Mouse (Mus musculus): Measurements from ENCODE around the gene Doc2g. TPM values are rescaled to one million over a fixed set of nuclear protein-coding genes. Genes with fewer than 3 reads are reported as not detected.

The Doc2g gene
- polyA plus RNA-seq, 1 experiment from 2014 or later, result 5.4 TPM

GRCm38 (mm10) chr19:4000949-4001525, 2.1 kb upstream of the Doc2g start:
- Histone ChIP-seq H3K27ac (replicated peaks) (peak overlapping the region; percentile 96), H3K4me2 (replicated peaks) (peak overlapping the region; percentile 81), H3K9ac (peak overlapping the region; percentile 74), H3K27me3 (no peaks in the 10 kb centered on the region), H3K36me3 (peaks cover 11% of the 10 kb centered on the region), H3K4me3 (replicated peaks) (peak overlapping the region; percentile 66), H3K9me3 (replicated peaks) (no peaks in the 10 kb centered on the region), H3K4me1 (peaks cover 23% of the 10 kb centered on the region)
- ATAC-seq (ENCODE audit: insufficient number of reproducible peaks, low FRiP score, low TSS enrichment, low read depth), result no peak
- WGBS, result 14% methylated on average over 17 of the region's 17 CpGs

DNA sequence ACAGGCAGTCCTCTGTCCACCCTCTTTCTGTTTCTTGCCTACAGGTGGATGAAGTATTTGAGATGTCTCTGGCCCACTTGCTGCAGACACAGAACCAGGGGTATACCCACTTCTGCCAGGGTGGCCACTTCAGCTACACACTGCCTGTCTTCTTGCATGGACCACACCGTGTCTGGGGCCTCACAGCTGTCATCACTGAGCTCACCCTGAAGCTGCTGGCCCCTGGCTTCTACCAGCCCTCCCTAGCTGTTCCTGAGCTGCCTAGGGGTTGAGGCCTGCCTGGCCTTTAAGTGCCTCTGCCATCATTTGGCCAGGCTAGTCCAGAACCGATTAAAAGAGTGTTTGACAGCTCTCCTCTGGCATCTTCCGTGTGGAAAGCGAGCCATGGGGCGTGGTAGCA, 1.4 kb upstream of the Doc2g start:
- H3K4me1 ChIP-seq, result peaks cover 23% of the 10 kb centered on the region
- H3K4me3 ChIP-seq (replicated peaks), result no peak overlapping the region
- no peak overlapping the region for H3K27ac ChIP-seq (replicated peaks)
- H3K9ac ChIP-seq, result no peak overlapping the region
- no peaks in the 10 kb centered on the region for H3K9me3 ChIP-seq (replicated peaks)
- H3K36me3 ChIP-seq, result peaks cover 18% of the 10 kb centered on the region
- H3K4me2 ChIP-seq (replicated peaks), result no peak overlapping the region
- ATAC-seq (ENCODE audit: insufficient number of reproducible peaks, low FRiP score, low TSS enrichment, low read depth), result no peak
- H3K27me3 ChIP-seq, result no peaks in the 10 kb centered on the region
- WGBS, result 82% methylated on average over 5 of the region's 5 CpGs

GRCm38 (mm10) chr19:4003641-4004040, 528 bp downstream of the Doc2g start:
- H3K9ac ChIP-seq, result no peak overlapping the region
- H3K27me3 ChIP-seq, result no peaks in the 10 kb centered on the region
- H3K4me2 ChIP-seq (replicated peaks), result no peak overlapping the region
- WGBS, result 79% methylated on average over 12 of the region's 12 CpGs
- H3K36me3 ChIP-seq, result peaks cover 37% of the 10 kb centered on the region
- H3K9me3 ChIP-seq (replicated peaks), result no peaks in the 10 kb centered on the region
- ATAC-seq (ENCODE audit: insufficient number of reproducible peaks, low FRiP score, low TSS enrichment, low read depth), result no peak
- no peak overlapping the region for H3K27ac ChIP-seq (replicated peaks)
- no peak overlapping the region for H3K4me3 ChIP-seq (replicated peaks)
- H3K4me1 ChIP-seq, result peaks cover 23% of the 10 kb centered on the region

DNA sequence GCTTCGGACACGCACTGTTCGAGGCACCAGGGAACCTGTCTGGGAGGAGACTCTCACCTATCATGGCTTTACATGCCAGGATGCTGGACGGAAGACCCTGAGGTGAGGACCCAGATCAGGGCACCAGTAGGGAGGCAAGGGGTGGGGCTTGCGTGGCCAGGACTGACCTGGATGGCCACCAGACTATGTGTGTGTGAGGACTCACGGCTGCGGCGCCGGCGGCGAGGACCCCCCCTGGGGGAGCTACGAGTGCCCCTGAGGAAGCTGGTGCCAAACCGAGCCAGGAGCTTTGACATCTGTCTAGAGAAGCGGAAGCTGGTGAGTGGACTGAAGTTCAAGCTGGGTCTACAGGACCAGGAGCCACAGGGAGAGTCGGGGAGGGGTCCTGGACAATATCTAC, 1.2 kb downstream of the Doc2g start:
- no peak overlapping the region for H3K9ac ChIP-seq
- H3K27ac ChIP-seq (replicated peaks), result no peak overlapping the region
- H3K27me3 ChIP-seq, result no peaks in the 10 kb centered on the region
- peaks cover 44% of the 10 kb centered on the region for H3K36me3 ChIP-seq
- no peaks in the 10 kb centered on the region for H3K9me3 ChIP-seq (replicated peaks)
- no peak overlapping the region for H3K4me2 ChIP-seq (replicated peaks)
- no peak overlapping the region for H3K4me3 ChIP-seq (replicated peaks)
- WGBS, result 84% methylated on average over 15 of the region's 15 CpGs
- peaks cover 18% of the 10 kb centered on the region for H3K4me1 ChIP-seq
- no peak for ATAC-seq (ENCODE audit: insufficient number of reproducible peaks, low FRiP score, low TSS enrichment, low read depth)

GRCm38 (mm10) chr19:4005091-4005490, 2.0 kb downstream of the Doc2g start:
- Histone ChIP-seq H3K36me3 (peaks cover 51% of the 10 kb centered on the region), H3K4me2 (replicated peaks) (no peak overlapping the region), H3K9ac (no peak overlapping the region), H3K27me3 (no peaks in the 10 kb centered on the region), H3K4me1 (peaks cover 11% of the 10 kb centered on the region), H3K9me3 (replicated peaks) (no peaks in the 10 kb centered on the region), H3K4me3 (replicated peaks) (no peak overlapping the region), H3K27ac (replicated peaks) (no peak overlapping the region)
- 87% methylated on average over 9 of the region's 9 CpGs for WGBS
- ATAC-seq (ENCODE audit: insufficient number of reproducible peaks, low FRiP score, low TSS enrichment, low read depth), result no peak

DNA sequence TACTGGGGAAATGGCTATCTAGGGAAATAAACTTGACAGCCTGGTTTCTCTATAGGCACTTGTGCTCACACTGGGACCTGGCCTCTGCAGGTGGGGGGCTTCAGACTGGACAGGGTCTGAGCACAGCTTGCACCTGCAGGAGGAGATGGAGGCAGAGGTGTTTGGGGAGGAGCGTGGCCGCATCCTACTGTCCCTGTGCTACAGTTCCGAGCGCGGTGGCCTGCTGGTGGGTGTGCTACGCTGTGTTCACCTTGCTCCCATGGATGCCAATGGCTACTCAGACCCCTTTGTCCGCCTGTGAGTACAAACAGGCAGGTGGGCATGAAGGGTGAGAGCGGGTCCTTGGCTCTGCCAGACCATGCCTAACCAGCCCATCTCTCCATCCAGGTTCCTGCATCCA, 2.9 kb downstream of the Doc2g start:
- Histone ChIP-seq H3K27ac (replicated peaks) (no peak overlapping the region), H3K4me1 (peaks cover 11% of the 10 kb centered on the region), H3K27me3 (no peaks in the 10 kb centered on the region), H3K9me3 (replicated peaks) (no peaks in the 10 kb centered on the region), H3K4me2 (replicated peaks) (no peak overlapping the region), H3K4me3 (replicated peaks) (no peak overlapping the region), H3K36me3 (peaks cover 55% of the 10 kb centered on the region), H3K9ac (no peak overlapping the region)
- ATAC-seq (ENCODE audit: insufficient number of reproducible peaks, low FRiP score, low TSS enrichment, low read depth), result no peak
- WGBS, result 94% methylated on average over 8 of the region's 8 CpGs

GRCm38 (mm10) chr19:4011086-4011485, 8.0 kb downstream of the Doc2g start:
- ATAC-seq (ENCODE audit: insufficient number of reproducible peaks, low FRiP score, low TSS enrichment, low read depth), result no peak
- Histone ChIP-seq H3K4me1 (peaks cover 16% of the 10 kb centered on the region), H3K4me3 (replicated peaks) (no peak overlapping the region), H3K27ac (replicated peaks) (no peak overlapping the region), H3K9ac (no peak overlapping the region), H3K4me2 (replicated peaks) (no peak overlapping the region), H3K27me3 (no peaks in the 10 kb centered on the region), H3K36me3 (peaks cover 44% of the 10 kb centered on the region), H3K9me3 (replicated peaks) (no peaks in the 10 kb centered on the region)
- 93% methylated on average over 5 of the region's 5 CpGs for WGBS

GRCm38 (mm10) chr19:4012432-4013022, 9.4 kb downstream of the Doc2g start, which contains the start of gene Ndufv1:
Ndufv1 (minus strand) TSS chr19:4012806.
- H3K27me3 ChIP-seq, result no peaks in the 10 kb centered on the region
- H3K9ac ChIP-seq, result peak within 1 kb of the TSS; percentile 83
- WGBS, result under 1% methylated on average over 45 of the region's 45 CpGs
- peak within 1 kb of the TSS; percentile 65 for H3K27ac ChIP-seq (replicated peaks)
- H3K4me2 ChIP-seq (replicated peaks), result peak within 1 kb of the TSS; percentile 67
- peaks cover 16% of the 10 kb centered on the region for H3K4me1 ChIP-seq
- H3K9me3 ChIP-seq (replicated peaks), result no peaks in the 10 kb centered on the region
- peak within 1 kb of the TSS; percentile 95 for H3K4me3 ChIP-seq (replicated peaks)
- ATAC-seq (ENCODE audit: insufficient number of reproducible peaks, low FRiP score, low TSS enrichment, low read depth), result peak; percentile 99
- H3K36me3 ChIP-seq, result peaks cover 29% of the 10 kb centered on the region

- 19% methylated on average over 9 of the region's 9 CpGs for WGBS
- Histone ChIP-seq H3K36me3 (peaks cover 24% of the 10 kb centered on the region), H3K4me1 (peaks cover 16% of the 10 kb centered on the region), H3K9me3 (replicated peaks) (no peaks in the 10 kb centered on the region), H3K9ac (peak overlapping the region; percentile 35; the same call in 1 of the 2 replicates), H3K27ac (replicated peaks) (no peak overlapping the region; the same call in 1 of the 2 replicates), H3K27me3 (no peaks in the 10 kb centered on the region), H3K4me2 (replicated peaks) (peak overlapping the region; percentile 67), H3K4me3 (replicated peaks) (peak overlapping the region; percentile 95)
- ATAC-seq (ENCODE audit: insufficient number of reproducible peaks, low FRiP score, low TSS enrichment, low read depth), result no peak
Measured at GRCm38 (mm10) chr19:4013066-4013465, 10.0 kb downstream of the Doc2g start.

GRCm38 (mm10) chr19:4014802-4015201, 11.7 kb downstream of the Doc2g start:
- Histone ChIP-seq H3K4me1 (peaks cover 23% of the 10 kb centered on the region), H3K36me3 (peaks cover 7% of the 10 kb centered on the region; the same call in 1 of the 2 replicates), H3K9me3 (replicated peaks) (no peaks in the 10 kb centered on the region), H3K9ac (no peak overlapping the region), H3K27me3 (no peaks in the 10 kb centered on the region), H3K27ac (replicated peaks) (no peak overlapping the region), H3K4me3 (replicated peaks) (no peak overlapping the region), H3K4me2 (replicated peaks) (no peak overlapping the region)
- no peak for ATAC-seq (ENCODE audit: insufficient number of reproducible peaks, low FRiP score, low TSS enrichment, low read depth)

DNA sequence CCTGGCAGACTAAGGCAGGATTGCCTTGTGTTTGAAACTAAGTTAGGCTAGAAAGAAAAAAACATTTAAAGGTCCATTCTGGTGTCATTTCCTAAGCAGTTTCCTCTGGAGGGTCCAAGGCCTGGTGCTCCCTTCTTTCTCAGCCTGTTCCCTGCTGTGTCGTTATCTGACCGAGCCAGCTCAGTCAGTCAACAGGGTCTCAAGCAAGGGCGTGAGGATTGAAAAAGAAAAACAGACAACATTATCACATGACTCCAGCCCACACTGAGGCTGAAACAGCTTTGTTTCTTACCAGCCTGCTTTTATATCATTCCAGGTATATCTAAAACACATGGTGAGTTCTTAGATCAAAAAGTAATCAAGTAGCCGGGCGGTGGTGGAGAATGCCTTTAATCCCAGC, 12.5 kb downstream of the Doc2g start:
- no peak overlapping the region for H3K9ac ChIP-seq
- H3K4me2 ChIP-seq (replicated peaks), result no peak overlapping the region
- no peak for ATAC-seq (ENCODE audit: insufficient number of reproducible peaks, low FRiP score, low TSS enrichment, low read depth)
- H3K27ac ChIP-seq (replicated peaks), result no peak overlapping the region
- H3K27me3 ChIP-seq, result no peaks in the 10 kb centered on the region
- H3K4me3 ChIP-seq (replicated peaks), result no peak overlapping the region
- no peaks in the 10 kb centered on the region for H3K9me3 ChIP-seq (replicated peaks)
- WGBS, result 43% methylated on average over 5 of the region's 5 CpGs
- peaks cover 23% of the 10 kb centered on the region for H3K4me1 ChIP-seq
- no peaks in the 10 kb centered on the region; the same call in 1 of the 2 replicates for H3K36me3 ChIP-seq
